Mouse (Mus musculus) intestine, postnatal 0 days (tissue): ENCODE results near the gene Pik3r1. TPM values are rescaled to one million over a fixed set of nuclear protein-coding genes. Genes with fewer than 3 reads are reported as not detected.

ENCODE experiments used
- ATAC-seq: fragments of 200-750 bp; cut with Nextera tagmentation; 2 replicates; pipeline ENCODE4 v1.8.0; 2017; ENCODE audit warnings: mild to moderate bottlenecking, moderate TSS enrichment, moderate library complexity
- H3K27ac ChIP-seq: fragments of 300-500 bp; sonication (generic); 2 replicates; pipeline ENCODE4 v1.5.1; 2014; ENCODE audit warnings: mild to moderate bottlenecking, low read depth, low read length, moderate library complexity
- H3K27me3 ChIP-seq: fragments of 300-500 bp; sonication (generic); replicated peaks from 2 replicates; pipeline ENCODE4 v1.6.1; 2014; ENCODE audit warnings: low read length, mixed read lengths; ENCODE audit not compliant: control insufficient read depth, insufficient read depth
- H3K36me3 ChIP-seq: fragments of 300-500 bp; sonication (generic); 2 replicates; pipeline ENCODE4 v1.6.1; 2014; ENCODE audit warnings: mild to moderate bottlenecking, moderate library complexity; ENCODE audit not compliant: control insufficient read depth, insufficient read depth
- H3K4me1 ChIP-seq: fragments of 300-500 bp; sonication (generic); replicated peaks from 2 replicates; pipeline ENCODE4 v1.6.1; 2014; ENCODE audit warnings: antibody characterized with exemption, low read length, mixed read lengths; ENCODE audit not compliant: control insufficient read depth, insufficient read depth
- H3K4me2 ChIP-seq: fragments of 300-500 bp; sonication (generic); replicated peaks from 2 replicates; pipeline ENCODE4 v1.6.1; 2014; ENCODE audit warnings: low read depth, mild to moderate bottlenecking, moderate library complexity
- H3K4me3 ChIP-seq: fragments of 300-500 bp; sonication (generic); 2 replicates; pipeline ENCODE4 v1.5.1; 2014; ENCODE audit warnings: low read depth, low read length
- H3K9ac ChIP-seq: fragments of 300-500 bp; sonication (generic); 2 replicates; pipeline ENCODE4 v1.6.1; 2014; ENCODE audit warnings: mild to moderate bottlenecking, low read depth, low read length
- H3K9me3 ChIP-seq: fragments of 300-500 bp; sonication (generic); 2 replicates; pipeline ENCODE4 v1.6.1; 2016; ENCODE audit warnings: mixed run types; ENCODE audit not compliant: control insufficient read depth
- CTCF ChIP-seq: sonication (generic); IDR thresholded peaks from 2 replicates; pipeline ENCODE4 v1.5.1; 2016; ENCODE audit warnings: low read depth, mild to moderate bottlenecking, control low read depth, antibody characterized with exemption, moderate library complexity
- WGBS: fragments of 180-500 bp; shearing (Covaris S2); extraction: QIAGEN DNeasy Blood & Tissue Kit; methylation state at CpG from one replicate; pipeline ENCODE4 v1.1.7; 2014; 5-methylcytosine and 5-hydroxymethylcytosine counted together
- polyA plus RNA-seq: library from polyadenylated mRNA; unstranded; fragments of >200 nt; fragmentation: Nextera tagmentation; extraction: Ambion mirVana; gene quantifications from 2 replicates; pipeline ENCODE4 v1.2.1, GENCODE M21; 2015

Pik3r1 gene
- polyA plus RNA-seq, 1 experiment from 2014 or later: 14.7 TPM

GRCm38 (mm10) chr13:101660187-101660586 is 107.8 kb downstream of the Pik3r1 start:
- 90% methylated on average over 2 of the region's 2 CpGs for WGBS
- ATAC-seq: no peak
- no peaks in the 10 kb centered on the region for H3K9me3 ChIP-seq
- no peaks in the 10 kb centered on the region for H3K27me3 ChIP-seq
- H3K36me3 ChIP-seq: no peaks in the 10 kb centered on the region
- TF ChIP-seq CTCF: no peak
- no peak overlapping the region for H3K4me2 ChIP-seq
- H3K27ac ChIP-seq: no peak overlapping the region
- no peak overlapping the region for H3K9ac ChIP-seq
- H3K4me3 ChIP-seq: no peak overlapping the region
- H3K4me1 ChIP-seq: no peaks in the 10 kb centered on the region

- no peaks in the 10 kb centered on the region for H3K9me3 ChIP-seq
- H3K4me3 ChIP-seq: no peak overlapping the region
- WGBS: 92% methylated on average over 2 of the region's 2 CpGs
- no peaks in the 10 kb centered on the region for H3K27me3 ChIP-seq
- no peaks in the 10 kb centered on the region for H3K36me3 ChIP-seq
- H3K9ac ChIP-seq: no peak overlapping the region
- no peak for ATAC-seq
- no peak overlapping the region for H3K4me2 ChIP-seq
- H3K27ac ChIP-seq: no peak overlapping the region
- TF ChIP-seq CTCF: no peak
- no peaks in the 10 kb centered on the region for H3K4me1 ChIP-seq
Measured at GRCm38 (mm10) chr13:101652131-101652530, 115.9 kb downstream of the Pik3r1 start.

- H3K9ac ChIP-seq: no peak overlapping the region
- TF ChIP-seq CTCF: no peak
- H3K27me3 ChIP-seq: no peaks in the 10 kb centered on the region
- 72% methylated on average over 2 of the region's 2 CpGs for WGBS
- H3K4me1 ChIP-seq: no peaks in the 10 kb centered on the region
- H3K36me3 ChIP-seq: no peaks in the 10 kb centered on the region
- no peak for ATAC-seq
- H3K4me2 ChIP-seq: no peak overlapping the region
- no peak overlapping the region for H3K4me3 ChIP-seq
- H3K27ac ChIP-seq: no peak overlapping the region
- H3K9me3 ChIP-seq: no peaks in the 10 kb centered on the region
Measured at GRCm38 (mm10) chr13:101641632-101642031, 126.4 kb downstream of the Pik3r1 start.

GRCm38 (mm10) chr13:101635837-101636236 is 132.2 kb downstream of the Pik3r1 start:
- Histone ChIP-seq H3K9ac (no peak overlapping the region), H3K4me2 (no peak overlapping the region), H3K27ac (no peak overlapping the region), H3K4me3 (no peak overlapping the region), H3K9me3 (no peaks in the 10 kb centered on the region), H3K4me1 (no peaks in the 10 kb centered on the region), H3K27me3 (no peaks in the 10 kb centered on the region), H3K36me3 (no peaks in the 10 kb centered on the region)
- TF ChIP-seq CTCF: no peak
- no peak for ATAC-seq
- WGBS: 20% methylated on average over 1 of the region's 1 CpGs

GRCm38 (mm10) chr13:101634420-101634819 is 133.6 kb downstream of the Pik3r1 start:
- ATAC-seq: no peak
- Histone ChIP-seq H3K27me3 (no peaks in the 10 kb centered on the region), H3K9ac (no peak overlapping the region), H3K4me2 (no peak overlapping the region), H3K36me3 (no peaks in the 10 kb centered on the region), H3K4me1 (no peaks in the 10 kb centered on the region), H3K27ac (no peak overlapping the region), H3K9me3 (no peaks in the 10 kb centered on the region), H3K4me3 (no peak overlapping the region)
- no peak for TF ChIP-seq CTCF

GRCm38 (mm10) chr13:101633620-101634019 is 134.4 kb downstream of the Pik3r1 start:
- Histone ChIP-seq H3K27ac (no peak overlapping the region), H3K4me1 (no peaks in the 10 kb centered on the region), H3K27me3 (no peaks in the 10 kb centered on the region), H3K36me3 (no peaks in the 10 kb centered on the region), H3K9ac (no peak overlapping the region), H3K4me3 (no peak overlapping the region), H3K9me3 (no peaks in the 10 kb centered on the region), H3K4me2 (no peak overlapping the region)
- no peak for ATAC-seq
- TF ChIP-seq CTCF: no peak

GRCm38 (mm10) chr13:101632771-101633170 is 135.2 kb downstream of the Pik3r1 start:
- H3K27ac ChIP-seq: no peak overlapping the region
- H3K4me3 ChIP-seq: no peak overlapping the region
- 62% methylated on average over 4 of the region's 4 CpGs for WGBS
- H3K36me3 ChIP-seq: no peaks in the 10 kb centered on the region
- H3K9me3 ChIP-seq: no peaks in the 10 kb centered on the region
- H3K9ac ChIP-seq: no peak overlapping the region
- H3K27me3 ChIP-seq: no peaks in the 10 kb centered on the region
- TF ChIP-seq CTCF: no peak
- no peak overlapping the region for H3K4me2 ChIP-seq
- no peak for ATAC-seq
- no peaks in the 10 kb centered on the region for H3K4me1 ChIP-seq
